Mouse (Mus musculus) liver, embryonic 14.5 days (tissue): Measurements from ENCODE around the gene Myh9.

ENCODE experiments used
- CTCF ChIP-seq: IDR thresholded peaks from 2 replicates; pipeline ENCODE4 v1.5.1; 2016; ENCODE audit warnings: antibody characterized with exemption, low read depth, control low read depth
- EP300 ChIP-seq: IDR thresholded peaks from 2 replicates; pipeline ENCODE4 v1.6.1; 2016; ENCODE audit warnings: antibody characterized with exemption, low read depth

DNA sequence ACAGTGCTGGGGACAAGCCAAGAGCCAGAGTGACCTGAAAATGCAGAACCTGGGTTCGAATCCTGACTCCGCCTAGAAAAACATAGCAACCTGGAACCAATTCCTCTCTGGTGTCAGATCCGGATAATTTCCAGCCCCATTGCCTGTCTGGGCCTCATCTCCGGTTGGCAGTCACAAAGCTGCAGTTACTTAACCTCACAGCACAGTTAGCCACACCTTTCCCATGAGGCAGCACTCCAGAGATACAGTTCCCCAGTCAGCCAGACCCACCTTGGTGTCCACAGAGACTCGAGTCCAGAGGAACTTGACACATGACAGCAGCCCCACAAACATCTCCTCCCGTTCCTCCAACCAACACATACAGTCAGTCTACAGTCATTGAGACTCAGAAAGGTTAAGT is 43.2 kb upstream of the Myh9 start:
- TF ChIP-seq CTCF (no peak), EP300 (no peak)
